Mouse (Mus musculus) spleen, adult 2 months (tissue): Measurements from ENCODE around the gene BC048403. TPM values are rescaled to one million over a fixed set of nuclear protein-coding genes. Genes with fewer than 3 reads are reported as not detected.

Experiments used
- DNase-seq, 2 experiments: peaks; one replicate each; pipeline versions ENCODE4 v3.0.0 to v3.0.0-alpha.2; 2012 to 2021; ENCODE audit warnings: low spot score in 2 of 2, low read depth in 1 of 2
- H3K27ac ChIP-seq: fragments of 200-500 bp; 2 replicates; pipeline ENCODE4 v1.5.1; 2012; ENCODE audit warnings: low read length, inconsistent platforms; ENCODE audit not compliant: insufficient read depth
- H3K27me3 ChIP-seq: fragments of 200-500 bp; 2 replicates; pipeline ENCODE4 v1.6.1; 2012; ENCODE audit warnings: mild to moderate bottlenecking, moderate library complexity, low read length, inconsistent platforms; ENCODE audit not compliant: control insufficient read depth, insufficient read depth
- H3K36me3 ChIP-seq: fragments of 200-500 bp; 2 replicates; pipeline ENCODE4 v1.6.1; 2012; ENCODE audit warnings: mild to moderate bottlenecking, low read length, inconsistent platforms; ENCODE audit not compliant: control insufficient read depth, insufficient read depth
- H3K4me1 ChIP-seq: fragments of 200-500 bp; 2 replicates; pipeline ENCODE4 v1.6.1; 2011; ENCODE audit warnings: inconsistent platforms; ENCODE audit not compliant: control insufficient read depth, insufficient read depth, insufficient read length
- H3K4me3 ChIP-seq: fragments of 200-500 bp; 2 replicates; pipeline ENCODE4 v1.5.1; 2011; ENCODE audit warnings: mild to moderate bottlenecking, inconsistent platforms; ENCODE audit not compliant: insufficient read depth, insufficient read length; ENCODE audit errors: extremely low read depth
- CTCF ChIP-seq: fragments of 200-500 bp; IDR thresholded peaks from 2 replicates; pipeline ENCODE4 v1.5.1; 2011; ENCODE audit warnings: mild to moderate bottlenecking, inconsistent platforms; ENCODE audit not compliant: insufficient read depth, insufficient read length, insufficient replicate concordance; ENCODE audit errors: extremely low read depth
- POLR2A ChIP-seq: fragments of 200-500 bp; IDR thresholded peaks from 2 replicates; pipeline ENCODE4 v1.6.1; 2011; ENCODE audit warnings: low read depth, low read length, inconsistent platforms
- WGBS: fragments of 180-500 bp; shearing (Covaris S2); methylation state at CpG from one replicate; pipeline ENCODE4 v1.1.7; 2018; 5-methylcytosine and 5-hydroxymethylcytosine counted together
- polyA plus RNA-seq: library from polyadenylated mRNA; depleted of rRNA; stranded (reverse); fragments of >200 nt; gene quantifications from 2 replicates; pipeline ENCODE4 v1.2.3, GENCODE M21; 2012

Gene BC048403
- polyA plus RNA-seq, 1 experiment, result 4.7 TPM

DNA sequence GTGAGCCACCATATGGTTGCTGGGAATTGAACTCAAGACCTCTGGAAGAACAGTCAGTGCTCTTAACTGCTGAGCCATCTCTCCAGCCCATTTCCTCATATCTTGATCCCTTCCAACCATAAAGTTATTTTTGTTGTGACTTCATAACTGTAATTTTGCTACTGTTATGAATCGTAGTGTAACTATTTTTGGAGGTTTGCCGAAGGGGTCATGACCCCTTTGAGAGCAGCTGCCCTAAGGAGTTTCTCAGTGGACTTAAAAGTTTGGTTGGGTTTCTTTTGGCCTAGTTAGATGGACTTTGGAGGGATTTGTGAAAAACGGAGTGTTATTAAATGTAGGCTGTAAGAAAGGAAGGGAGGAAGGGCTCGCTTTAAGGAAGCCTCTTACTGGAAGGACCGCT, 30.0 kb downstream of the BC048403 start:
- no peak for DNase-seq
- no peak overlapping the region for H3K27ac ChIP-seq
- WGBS, result 82% methylated on average over 5 of the region's 5 CpGs
- H3K4me3 ChIP-seq, result no peak overlapping the region
- no peaks in the 10 kb centered on the region for H3K36me3 ChIP-seq
- no peaks in the 10 kb centered on the region for H3K4me1 ChIP-seq
- no peaks in the 10 kb centered on the region for H3K27me3 ChIP-seq
- TF ChIP-seq POLR2A, result no peak
- TF ChIP-seq CTCF, result no peak

DNA sequence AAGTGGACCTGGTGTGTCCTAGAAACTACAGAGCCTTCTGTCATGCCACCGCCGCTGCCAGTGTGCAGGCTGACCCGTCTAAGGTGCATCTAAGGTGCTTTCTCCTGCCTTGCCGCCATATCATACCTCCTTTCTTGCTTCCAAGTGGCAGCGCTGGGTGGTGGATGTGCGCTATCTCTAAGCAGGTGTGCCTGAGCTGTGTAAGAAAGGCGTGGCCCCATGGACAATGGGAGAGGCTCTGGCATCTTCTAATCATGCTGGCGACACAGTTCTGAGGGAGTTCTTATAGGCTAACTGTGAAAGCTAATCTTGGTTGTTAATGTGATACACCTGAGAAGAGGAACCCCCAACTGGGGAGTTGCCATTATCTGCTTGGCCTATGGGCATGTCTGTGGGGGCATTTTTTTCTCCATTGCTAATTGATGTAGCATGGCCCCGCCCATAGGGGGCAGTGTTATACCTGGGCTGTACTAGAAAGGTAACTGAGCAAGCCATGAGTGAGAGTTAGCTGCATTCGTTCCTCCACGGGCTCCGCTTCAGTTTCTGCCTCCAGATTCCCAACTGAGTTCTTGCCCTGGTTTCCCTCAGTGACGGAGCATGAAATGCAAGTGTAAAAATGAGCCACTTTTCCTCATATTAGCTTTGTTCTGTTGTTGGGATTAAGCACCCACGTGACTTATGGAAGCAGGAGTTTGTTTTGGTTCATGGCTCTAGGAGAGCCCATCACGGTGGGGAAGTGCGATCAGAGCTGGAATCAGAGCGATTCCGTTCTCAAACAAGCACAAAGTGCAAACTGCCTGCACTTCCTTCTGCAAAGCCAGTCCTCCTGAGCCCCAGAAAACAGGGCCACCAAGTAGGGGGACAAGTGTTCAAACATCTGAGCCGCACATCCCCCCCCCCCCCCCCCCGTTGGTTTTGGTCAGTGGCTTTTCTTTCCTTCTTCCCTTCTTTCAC, 31.2 kb downstream of the BC048403 start:
- Histone ChIP-seq H3K27ac (no peak overlapping the region), H3K36me3 (no peaks in the 10 kb centered on the region), H3K4me3 (no peak overlapping the region), H3K4me1 (no peaks in the 10 kb centered on the region), H3K27me3 (no peaks in the 10 kb centered on the region)
- TF ChIP-seq POLR2A, result no peak
- TF ChIP-seq CTCF, result peak; percentile 13; the same call in 1 of the 2 replicates
- peak; percentile 12 to 15 for DNase-seq
- 45% methylated on average over 20 of the region's 20 CpGs for WGBS

DNA sequence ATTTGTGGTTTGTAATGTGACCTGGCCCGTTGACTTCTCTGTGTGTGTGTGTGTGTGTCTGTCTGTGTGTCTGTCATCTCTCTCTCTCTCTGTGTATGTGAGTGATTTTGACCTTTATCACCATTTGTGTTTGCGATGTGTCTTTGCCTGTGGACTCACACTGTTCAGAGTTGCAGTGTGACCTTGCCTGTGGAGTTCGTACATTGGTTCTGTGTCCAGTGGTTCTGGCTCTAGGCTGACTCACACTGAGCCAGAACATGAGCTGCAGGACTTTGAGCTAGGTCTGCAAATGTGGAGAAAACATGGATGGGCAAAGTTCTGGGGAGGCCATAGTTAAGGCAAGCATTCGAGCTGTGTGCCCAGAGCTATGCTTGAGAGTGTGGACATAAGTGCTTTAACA, 34.1 kb downstream of the BC048403 start:
- H3K4me1 ChIP-seq, result no peaks in the 10 kb centered on the region
- H3K36me3 ChIP-seq, result no peaks in the 10 kb centered on the region
- H3K4me3 ChIP-seq, result no peak overlapping the region
- no peaks in the 10 kb centered on the region for H3K27me3 ChIP-seq
- H3K27ac ChIP-seq, result no peak overlapping the region
- 80% methylated on average over 4 of the region's 4 CpGs for WGBS
- DNase-seq, result no peak
- no peak for TF ChIP-seq CTCF

DNA sequence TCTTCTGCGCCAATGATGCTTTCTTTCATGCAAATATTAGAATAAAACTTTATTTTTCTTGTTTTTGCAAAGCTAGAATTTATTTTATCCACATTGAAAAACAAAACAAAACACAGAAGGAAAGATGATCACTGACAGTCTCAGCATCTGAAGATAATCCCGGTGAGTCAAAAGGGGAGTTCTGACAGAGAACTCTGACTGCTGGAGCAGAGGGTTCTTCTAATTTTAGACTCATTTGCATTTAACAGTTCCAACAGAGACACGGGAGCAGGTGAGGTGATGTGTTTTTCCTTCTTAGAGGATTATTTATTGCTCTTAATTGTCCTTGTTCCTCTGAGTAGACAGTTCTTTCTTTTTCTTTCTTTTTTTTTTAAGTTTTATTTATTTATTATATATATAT, 36.3 kb downstream of the BC048403 start:
- H3K27ac ChIP-seq, result no peak overlapping the region
- H3K36me3 ChIP-seq, result no peaks in the 10 kb centered on the region
- DNase-seq, result no peak
- H3K4me1 ChIP-seq, result no peaks in the 10 kb centered on the region
- H3K27me3 ChIP-seq, result no peaks in the 10 kb centered on the region
- TF ChIP-seq CTCF, result no peak
- TF ChIP-seq POLR2A, result no peak
- no peak overlapping the region for H3K4me3 ChIP-seq
- WGBS, result 67% methylated on average over 3 of the region's 3 CpGs

DNA sequence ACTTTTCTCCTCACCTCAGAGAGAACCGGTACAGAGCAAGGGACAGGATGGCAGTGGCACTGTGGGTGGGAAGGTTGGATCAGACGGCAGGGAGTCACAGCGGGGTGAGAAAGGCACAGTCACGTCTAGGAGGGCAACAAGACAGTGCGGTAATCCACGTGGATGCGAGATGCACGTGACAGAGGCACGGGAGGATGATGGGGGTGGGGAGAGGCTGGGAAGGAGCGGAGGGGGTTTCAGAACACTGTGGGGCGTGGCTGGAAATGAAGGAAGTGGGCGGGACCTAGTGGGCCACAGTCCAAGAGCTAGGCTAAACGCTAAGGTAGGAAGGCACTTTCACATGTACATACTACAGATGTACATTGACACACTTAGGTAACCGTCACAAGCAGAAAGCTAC, 41.4 kb downstream of the BC048403 start:
- no peaks in the 10 kb centered on the region for H3K4me1 ChIP-seq
- 41% methylated on average over 14 of the region's 14 CpGs for WGBS
- no peak overlapping the region for H3K4me3 ChIP-seq
- TF ChIP-seq POLR2A, result no peak
- no peak for TF ChIP-seq CTCF
- DNase-seq, result no peak
- H3K36me3 ChIP-seq, result no peaks in the 10 kb centered on the region
- no peaks in the 10 kb centered on the region for H3K27me3 ChIP-seq
- no peak overlapping the region for H3K27ac ChIP-seq

DNA sequence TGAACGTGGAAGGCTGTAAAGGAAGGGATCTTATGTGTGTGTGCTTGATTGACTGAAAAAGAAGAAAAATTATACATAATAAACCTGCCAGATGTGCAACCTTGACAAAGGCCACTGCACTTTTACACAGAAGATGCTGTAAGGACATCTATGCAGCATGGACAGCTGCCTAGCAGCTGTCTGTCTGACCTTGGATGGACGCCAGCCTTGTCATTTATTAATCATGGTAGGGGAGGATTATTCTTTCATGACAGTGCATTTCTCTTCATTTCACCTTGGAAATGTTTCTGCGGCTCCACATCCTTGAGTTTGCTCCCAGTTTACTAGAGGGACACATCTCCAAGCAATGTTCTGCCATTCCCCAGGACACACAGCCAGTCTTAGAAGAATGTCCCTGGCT, 48.8 kb downstream of the BC048403 start:
- WGBS, result 89% methylated on average over 3 of the region's 3 CpGs
- TF ChIP-seq POLR2A (no peak), CTCF (no peak)
- H3K27me3 ChIP-seq, result no peaks in the 10 kb centered on the region
- no peak overlapping the region for H3K27ac ChIP-seq
- no peaks in the 10 kb centered on the region for H3K36me3 ChIP-seq
- H3K4me3 ChIP-seq, result no peak overlapping the region
- no peak for DNase-seq
- H3K4me1 ChIP-seq, result no peaks in the 10 kb centered on the region

DNA sequence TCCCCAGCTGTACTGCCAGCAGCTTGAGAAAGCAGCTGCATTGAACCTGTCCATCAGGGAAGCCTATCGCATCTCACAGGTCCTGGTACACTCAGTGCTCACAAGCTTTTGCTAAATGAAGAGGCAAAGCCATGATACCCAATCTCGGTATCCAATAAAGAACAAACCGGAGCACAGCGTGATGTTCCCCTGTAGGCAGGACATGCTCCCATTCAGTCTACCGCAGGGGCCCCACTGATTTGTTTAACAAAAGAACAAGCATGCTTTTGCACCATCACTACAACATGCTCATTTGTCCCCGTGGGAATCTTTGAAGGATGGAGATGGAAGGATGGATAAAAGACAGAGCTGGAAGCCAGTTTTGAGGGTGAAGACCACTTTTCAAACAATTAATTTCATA, 50.3 kb downstream of the BC048403 start:
- Histone ChIP-seq H3K4me1 (no peaks in the 10 kb centered on the region), H3K27me3 (no peaks in the 10 kb centered on the region), H3K27ac (no peak overlapping the region), H3K36me3 (no peaks in the 10 kb centered on the region), H3K4me3 (no peak overlapping the region)
- no peak for TF ChIP-seq CTCF
- no peak for DNase-seq
- WGBS, result 90% methylated on average over 6 of the region's 6 CpGs
